Mouse (Mus musculus) embryonic facial prominence, embryonic 15.5 days (tissue): ENCODE data around the gene Olfr1390. TPM values are rescaled to one million over a fixed set of nuclear protein-coding genes. Genes with fewer than 3 reads are reported as not detected.
"Not testable (repeated sequence)": the region's sequence is repeated elsewhere in the genome, so short reads cannot be mapped to it uniquely, and the experiment has no call there.

Source experiments
- ATAC-seq: fragments of 200-750 bp; cut with Nextera tagmentation; 2 replicates; pipeline ENCODE4 v1.8.0; 2017; ENCODE audit warnings: low read depth, moderate TSS enrichment; ENCODE audit not compliant: insufficient number of reproducible peaks, low FRiP score, low TSS enrichment
- H3K27ac ChIP-seq: fragments of 300-500 bp; sonication (generic); replicated peaks from 2 replicates; pipeline ENCODE4 v1.5.1; 2015; ENCODE audit warnings: mild to moderate bottlenecking, inconsistent platforms
- H3K27me3 ChIP-seq: fragments of 300-500 bp; sonication (generic); 2 replicates; pipeline ENCODE4 v1.6.1; 2015; ENCODE audit warnings: inconsistent platforms
- H3K36me3 ChIP-seq: fragments of 300-500 bp; sonication (generic); 2 replicates; pipeline ENCODE4 v1.6.1; 2015; ENCODE audit warnings: mild to moderate bottlenecking, inconsistent platforms
- H3K4me1 ChIP-seq: fragments of 300-500 bp; sonication (generic); 2 replicates; pipeline ENCODE4 v1.6.1; 2015; ENCODE audit warnings: inconsistent platforms
- H3K4me2 ChIP-seq: fragments of 300-500 bp; sonication (generic); replicated peaks from 2 replicates; pipeline ENCODE4 v1.6.1; 2015; ENCODE audit warnings: mild to moderate bottlenecking, inconsistent platforms
- H3K4me3 ChIP-seq: fragments of 300-500 bp; sonication (generic); replicated peaks from 2 replicates; pipeline ENCODE4 v1.5.1; 2015; ENCODE audit warnings: mild to moderate bottlenecking, inconsistent platforms
- H3K9ac ChIP-seq: fragments of 300-500 bp; sonication (generic); 2 replicates; pipeline ENCODE4 v1.6.1; 2015; ENCODE audit warnings: inconsistent platforms
- H3K9me3 ChIP-seq: fragments of 300-500 bp; sonication (generic); replicated peaks from 2 replicates; pipeline ENCODE4 v1.6.1; 2016; ENCODE audit warnings: inconsistent platforms
- WGBS: fragments of 180-500 bp; shearing (Covaris S2); methylation state at CpG from one replicate; pipeline ENCODE4 v1.1.7; 2015; 5-methylcytosine and 5-hydroxymethylcytosine counted together
- polyA plus RNA-seq: library from polyadenylated mRNA; unstranded; fragments of >200 nt; fragmentation: Nextera tagmentation; extraction: Ambion mirVana; gene quantifications from 2 replicates; pipeline ENCODE4 v1.2.1, GENCODE M21; 2015

The Olfr1390 gene
- polyA plus RNA-seq = not detected in 2 replicates

GRCm38 (mm10) chr11:49334888-49335287, at the start of gene Olfr1390:
Gene Olfr1390, plus strand, starts transcription at chr11:49335188.
- no peak within 1 kb of the TSS for H3K9ac ChIP-seq
- H3K27ac ChIP-seq = no peak within 1 kb of the TSS
- H3K4me2 ChIP-seq = no peak within 1 kb of the TSS
- WGBS = 75% methylated on average over 1 of the region's 1 CpGs
- H3K9me3 ChIP-seq = no peaks in the 10 kb centered on the region
- no peaks in the 10 kb centered on the region for H3K36me3 ChIP-seq
- no peak within 1 kb of the TSS for H3K4me3 ChIP-seq
- ATAC-seq = no peak
- H3K4me1 ChIP-seq = no peaks in the 10 kb centered on the region
- no peaks in the 10 kb centered on the region for H3K27me3 ChIP-seq

GRCm38 (mm10) chr11:49287251-49287650, 47.7 kb upstream of the Olfr1390 start:
- Histone ChIP-seq H3K9ac (no peak overlapping the region), H3K4me2 (no peak overlapping the region), H3K27me3 (no peaks in the 10 kb centered on the region), H3K4me1 (no peaks in the 10 kb centered on the region), H3K36me3 (no peaks in the 10 kb centered on the region), H3K4me3 (no peak overlapping the region), H3K27ac (no peak overlapping the region), H3K9me3 (no peaks in the 10 kb centered on the region)
- no peak for ATAC-seq
- WGBS = 69% methylated on average over 2 of the region's 2 CpGs

DNA sequence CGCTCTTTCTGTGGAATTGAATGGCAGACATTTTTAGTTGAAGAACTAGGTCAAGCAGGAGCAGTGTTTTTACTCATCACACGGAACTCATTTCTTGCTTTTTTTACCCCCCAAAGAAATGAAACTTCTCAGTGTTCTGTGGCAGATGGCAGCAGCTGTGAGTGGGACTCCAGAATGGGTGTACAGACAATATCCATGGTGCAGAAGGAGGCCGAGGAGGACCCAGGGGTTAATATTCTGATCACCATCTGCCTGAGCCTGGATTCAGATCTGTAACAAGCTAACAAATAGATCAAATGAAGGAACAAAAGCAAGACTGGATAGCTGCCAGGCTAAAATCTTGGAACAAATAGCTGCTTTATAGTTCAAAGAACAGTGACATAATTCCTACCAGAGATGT, 42.2 kb upstream of the Olfr1390 start:
- H3K4me2 ChIP-seq = no peak overlapping the region
- H3K4me1 ChIP-seq = no peaks in the 10 kb centered on the region
- 55% methylated on average over 3 of the region's 3 CpGs for whole genome bisulfite sequencing
- no peaks in the 10 kb centered on the region for H3K9me3 ChIP-seq
- H3K4me3 ChIP-seq = no peak overlapping the region
- ATAC-seq = no peak
- H3K27ac ChIP-seq = no peak overlapping the region
- H3K9ac ChIP-seq = no peak overlapping the region
- H3K36me3 ChIP-seq = no peaks in the 10 kb centered on the region
- H3K27me3 ChIP-seq = no peaks in the 10 kb centered on the region

- H3K36me3 ChIP-seq = no peaks in the 10 kb centered on the region
- no peak for ATAC-seq
Measured at GRCm38 (mm10) chr11:49304441-49304840, 30.5 kb upstream of the Olfr1390 start, which contains the start of gene Olfr10. Gene Olfr10, plus strand, starts transcription at chr11:49304741.

DNA sequence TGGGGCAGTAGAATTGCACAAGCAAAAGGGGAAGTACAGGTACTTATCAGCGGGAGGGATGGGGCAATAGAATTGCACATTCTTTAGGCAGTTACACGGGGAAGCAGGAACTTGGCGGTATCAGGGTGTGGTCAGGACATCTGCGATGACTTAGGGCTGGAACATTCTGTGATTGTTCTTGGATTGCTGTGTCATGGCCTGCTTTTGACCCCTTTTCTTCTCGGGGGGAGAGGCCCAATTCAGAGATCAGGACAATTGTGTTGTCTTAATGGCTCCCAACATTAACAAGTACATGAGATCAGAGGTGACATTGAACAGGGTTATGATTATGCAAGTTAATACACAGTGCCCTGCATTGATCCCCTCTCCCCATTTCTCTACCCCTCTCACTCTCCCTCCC, 26.4 kb upstream of the Olfr1390 start:
- H3K27me3 ChIP-seq, H3K4me3 ChIP-seq, H3K4me2 ChIP-seq, H3K9ac ChIP-seq, H3K36me3 ChIP-seq, H3K9me3 ChIP-seq, H3K4me1 ChIP-seq, ATAC-seq, H3K27ac ChIP-seq: not testable (repeated sequence)
- 79% methylated on average over 5 of the region's 5 CpGs for WGBS

More at GRCm38 (mm10) chr11:49304441-49304840, 30.5 kb upstream of the Olfr1390 start, which contains the start of gene Olfr10:
- no peak within 1 kb of the TSS for H3K9ac ChIP-seq
- H3K27me3 ChIP-seq = no peaks in the 10 kb centered on the region
- no peak within 1 kb of the TSS for H3K4me3 ChIP-seq
- no peaks in the 10 kb centered on the region for H3K9me3 ChIP-seq
- no peak within 1 kb of the TSS for H3K4me2 ChIP-seq
- no peak within 1 kb of the TSS for H3K27ac ChIP-seq
- H3K4me1 ChIP-seq = no peaks in the 10 kb centered on the region

GRCm38 (mm10) chr11:49322442-49322841, 12.5 kb upstream of the Olfr1390 start, which contains the start of gene Olfr1391:
Gene Olfr1391, plus strand, starts transcription at chr11:49322742.
- Histone ChIP-seq H3K36me3 (no peaks in the 10 kb centered on the region), H3K4me1 (no peaks in the 10 kb centered on the region), H3K9me3 (no peaks in the 10 kb centered on the region), H3K27me3 (no peaks in the 10 kb centered on the region), H3K27ac (no peak within 1 kb of the TSS), H3K9ac (no peak within 1 kb of the TSS), H3K4me3 (no peak within 1 kb of the TSS), H3K4me2 (no peak within 1 kb of the TSS)
- no peak for ATAC-seq
- WGBS = 69% methylated on average over 2 of the region's 2 CpGs

DNA sequence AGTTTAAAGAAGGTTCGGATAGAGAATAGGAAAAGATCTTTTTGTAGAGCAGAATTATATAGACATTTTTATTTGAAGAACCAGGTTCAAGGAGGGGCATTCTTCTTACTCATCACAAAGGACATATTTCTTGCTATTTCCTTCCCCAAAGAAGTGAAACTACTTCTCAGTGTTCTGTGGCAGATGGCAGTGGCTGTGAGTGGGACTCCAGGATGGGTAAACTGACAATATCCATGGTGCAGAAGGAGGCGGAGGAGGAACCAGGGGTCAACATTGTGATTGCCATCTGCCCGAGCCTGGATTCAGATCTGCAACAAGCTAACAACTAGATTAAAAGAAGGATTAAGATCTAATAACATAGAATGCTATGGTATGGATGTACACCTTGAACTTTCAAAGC, 8.3 kb upstream of the Olfr1390 start:
- no peaks in the 10 kb centered on the region for H3K36me3 ChIP-seq
- H3K9ac ChIP-seq = no peak overlapping the region
- H3K4me2 ChIP-seq = no peak overlapping the region
- no peak overlapping the region for H3K4me3 ChIP-seq
- no peaks in the 10 kb centered on the region for H3K4me1 ChIP-seq
- ATAC-seq = no peak
- WGBS = 74% methylated on average over 3 of the region's 3 CpGs
- no peaks in the 10 kb centered on the region for H3K27me3 ChIP-seq
- H3K27ac ChIP-seq = no peak overlapping the region
- H3K9me3 ChIP-seq = no peaks in the 10 kb centered on the region

- H3K27me3 ChIP-seq = no peaks in the 10 kb centered on the region
- WGBS = 68% methylated on average over 1 of the region's 1 CpGs
Measured at GRCm38 (mm10) chr11:49329686-49330085, 5.3 kb upstream of the Olfr1390 start.

DNA sequence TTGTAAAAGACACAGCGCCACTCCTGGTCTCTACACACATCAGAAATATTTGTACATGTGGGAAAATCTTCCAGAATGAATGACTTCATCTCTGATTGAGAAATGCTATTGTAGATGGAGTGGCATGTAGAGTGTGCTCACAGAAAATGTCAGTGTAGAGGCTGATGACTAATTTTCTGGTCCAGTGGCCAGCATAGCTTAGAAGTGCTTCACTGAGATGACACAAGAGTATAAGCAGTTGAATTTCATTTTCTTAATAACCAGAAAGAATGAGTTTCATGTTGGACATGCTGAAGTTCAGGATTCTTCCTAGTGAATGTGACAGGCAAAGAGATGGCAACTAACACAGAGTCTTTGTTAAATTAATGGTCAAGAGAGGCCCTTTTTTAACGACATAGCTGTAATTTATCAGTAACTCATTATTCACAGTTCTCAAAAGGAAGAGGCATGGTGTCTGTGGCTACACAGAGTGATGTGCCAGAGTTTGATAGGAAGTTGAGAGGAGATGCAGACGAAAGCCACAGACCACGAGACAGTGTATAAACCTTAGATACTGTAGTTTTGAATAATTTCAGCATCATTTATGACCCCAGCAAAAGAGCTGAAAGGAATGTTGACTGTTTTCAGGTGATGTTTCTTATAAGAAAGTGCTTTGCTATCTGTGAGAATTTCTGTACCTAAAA, 2.3 kb downstream of the Olfr1390 start:
- no peak overlapping the region for H3K9ac ChIP-seq
- H3K27me3 ChIP-seq = no peaks in the 10 kb centered on the region
- no peak overlapping the region for H3K4me3 ChIP-seq
- no peak overlapping the region for H3K4me2 ChIP-seq
- no peaks in the 10 kb centered on the region for H3K9me3 ChIP-seq
- 70% methylated on average over 4 of the region's 4 CpGs for WGBS
- no peak for ATAC-seq
- no peaks in the 10 kb centered on the region for H3K4me1 ChIP-seq
- H3K36me3 ChIP-seq = no peaks in the 10 kb centered on the region
- no peak overlapping the region for H3K27ac ChIP-seq

More at GRCm38 (mm10) chr11:49329686-49330085, 5.3 kb upstream of the Olfr1390 start:
- no peak for ATAC-seq
- no peaks in the 10 kb centered on the region for H3K9me3 ChIP-seq
- no peak overlapping the region for H3K9ac ChIP-seq
- H3K27ac ChIP-seq = no peak overlapping the region
- H3K4me3 ChIP-seq = no peak overlapping the region
- H3K4me1 ChIP-seq = no peaks in the 10 kb centered on the region
- no peak overlapping the region for H3K4me2 ChIP-seq
- H3K36me3 ChIP-seq = no peaks in the 10 kb centered on the region

- H3K9me3 ChIP-seq = no peaks in the 10 kb centered on the region
- ATAC-seq = no peak
- H3K9ac ChIP-seq = no peak overlapping the region
- no peak overlapping the region for H3K4me3 ChIP-seq
- H3K4me2 ChIP-seq = no peak overlapping the region
- H3K36me3 ChIP-seq = no peaks in the 10 kb centered on the region
- no peaks in the 10 kb centered on the region for H3K27me3 ChIP-seq
- H3K27ac ChIP-seq = no peak overlapping the region
- no peaks in the 10 kb centered on the region for H3K4me1 ChIP-seq
Measured at GRCm38 (mm10) chr11:49383133-49383532, 48.1 kb downstream of the Olfr1390 start.

GRCm38 (mm10) chr11:49386118-49386517, 51.1 kb downstream of the Olfr1390 start:
- H3K36me3 ChIP-seq, ATAC-seq, H3K4me1 ChIP-seq, H3K9ac ChIP-seq, H3K4me3 ChIP-seq, H3K27ac ChIP-seq, H3K9me3 ChIP-seq, H3K4me2 ChIP-seq, H3K27me3 ChIP-seq: not testable (repeated sequence)
- WGBS = 87% methylated on average over 7 of the region's 7 CpGs
